Mouse (Mus musculus): ENCODE data around the gene Ykt6. TPM values are rescaled to one million over a fixed set of nuclear protein-coding genes. Genes with fewer than 3 reads are reported as not detected.

Ykt6 gene
- total RNA-seq, 2 experiments from 2014 or later, result 46.7 to 50.4 TPM

DNA sequence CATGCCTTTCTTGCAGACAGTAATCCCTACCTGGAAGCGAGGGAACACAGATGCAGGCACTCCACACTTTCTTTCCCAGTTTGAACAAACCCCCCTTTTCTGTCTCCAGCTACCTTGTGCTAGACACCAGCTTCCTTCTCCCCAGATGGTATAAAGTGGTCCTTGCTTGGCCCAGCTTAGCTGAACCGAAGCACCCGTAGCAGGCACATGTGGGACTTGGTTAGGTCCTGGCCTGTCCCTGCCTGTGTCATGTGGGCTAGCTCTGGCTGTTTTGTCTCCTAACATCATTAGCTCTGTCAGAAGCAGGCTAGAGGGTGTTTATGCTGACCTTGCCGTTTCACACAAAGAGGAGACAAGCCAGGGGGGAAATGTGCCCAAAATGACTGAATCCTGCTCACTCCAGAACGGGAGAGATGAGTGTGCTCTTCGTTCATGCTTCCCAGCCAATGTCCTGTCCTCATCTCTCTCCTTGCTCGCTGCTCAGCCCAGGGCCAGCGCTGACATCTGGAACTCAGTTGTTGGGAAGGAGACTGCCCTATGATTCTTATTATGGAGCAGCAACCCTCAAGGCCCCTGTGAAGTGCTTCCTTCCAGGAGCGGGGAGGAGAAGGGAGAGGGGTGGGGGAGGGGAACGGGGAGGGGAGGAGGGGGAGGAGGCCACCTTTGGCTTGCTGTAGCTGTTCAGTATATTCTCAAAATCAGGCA, 6.8 kb upstream of the Ykt6 start:
- no peak for DNase-seq

- no peak for DNase-seq
Observed at GRCm38 (mm10) chr11:5949586-5950352, 5.7 kb upstream of the Ykt6 start, which contains the start of gene Gck. Gck (minus strand) TSS chr11:5950081.

- DNase-seq, result no peak
Observed at GRCm38 (mm10) chr11:5952501-5952900, 3.0 kb upstream of the Ykt6 start.

DNA sequence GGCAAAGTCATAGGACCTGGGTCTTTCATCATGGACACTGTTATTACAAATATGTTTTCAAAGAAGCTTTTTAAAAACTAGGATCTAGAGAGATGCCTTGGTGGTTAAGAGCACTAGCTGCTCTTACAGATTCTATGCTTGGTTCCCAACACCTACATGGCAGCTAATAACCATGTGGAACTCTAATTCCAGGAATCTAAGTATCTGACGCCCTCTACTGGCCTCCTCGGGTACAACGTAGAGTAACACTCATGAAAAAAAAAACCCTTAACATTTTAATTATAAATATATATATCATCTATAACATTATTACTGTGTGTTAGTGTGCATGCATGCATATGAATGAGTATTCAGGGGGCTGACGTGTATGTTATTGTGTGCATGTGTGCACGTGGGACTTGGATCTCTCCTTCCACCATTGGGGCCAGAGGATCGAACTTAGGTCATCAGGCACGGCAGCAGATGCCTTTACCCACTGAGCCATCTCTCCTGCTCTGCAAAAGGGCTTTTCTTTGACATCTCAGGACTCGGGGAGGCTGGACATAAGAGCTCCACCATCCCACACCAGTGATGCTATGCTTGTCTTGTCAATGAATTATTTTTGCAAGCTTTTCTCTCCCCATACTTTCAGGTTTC, 2.2 kb upstream of the Ykt6 start:
- no peak for DNase-seq

DNA sequence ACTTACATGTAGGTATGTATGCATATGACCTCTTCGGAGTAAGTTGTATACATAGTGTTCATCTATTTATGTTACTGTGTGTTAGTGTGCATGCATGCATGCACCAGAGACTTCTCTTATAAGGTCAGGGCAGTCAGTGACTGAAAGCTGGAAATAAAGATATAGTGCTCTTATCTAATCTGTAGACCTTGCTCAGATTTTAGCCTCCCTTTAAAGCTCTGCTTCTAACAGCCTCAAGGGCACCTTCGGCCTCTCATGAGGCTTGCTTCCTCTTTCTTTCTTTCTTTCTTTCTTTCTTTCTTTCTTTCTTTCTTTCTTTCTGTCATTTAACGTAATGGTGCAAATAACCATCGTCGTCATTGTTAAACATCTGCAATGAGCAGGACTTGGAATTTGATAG, 1.1 kb upstream of the Ykt6 start:
- DNase-seq, result no peak

DNA sequence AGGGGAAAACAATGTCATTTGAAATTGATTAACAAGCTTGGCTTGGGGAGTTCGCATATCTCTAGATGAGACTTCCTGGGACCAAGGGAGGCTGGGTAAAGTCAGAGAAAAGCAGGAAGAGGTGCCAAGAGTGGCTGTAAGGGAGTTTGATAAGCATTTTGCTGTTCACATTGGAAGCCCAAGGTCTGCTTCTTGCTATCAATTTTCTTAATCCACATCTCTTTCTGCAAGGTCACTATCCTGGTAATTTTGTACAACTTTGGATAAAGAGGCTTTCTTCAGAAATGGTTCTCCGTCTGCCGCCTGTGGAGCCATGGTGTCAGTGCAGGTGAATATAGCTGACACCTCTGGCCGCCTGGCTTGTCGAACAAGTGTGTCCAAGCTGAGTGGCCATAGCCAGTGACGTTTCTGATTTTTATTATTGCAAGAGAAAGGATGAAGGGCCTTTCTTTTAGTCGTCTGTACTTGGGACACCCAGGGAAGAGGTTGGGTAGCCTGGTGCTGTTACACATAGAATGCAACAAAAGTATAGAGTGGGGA, 458 bp upstream of the Ykt6 start:
- no peak for DNase-seq

GRCm38 (mm10) chr11:5960051-5960450, 4.6 kb downstream of the Ykt6 start:
- no peak for DNase-seq

DNA sequence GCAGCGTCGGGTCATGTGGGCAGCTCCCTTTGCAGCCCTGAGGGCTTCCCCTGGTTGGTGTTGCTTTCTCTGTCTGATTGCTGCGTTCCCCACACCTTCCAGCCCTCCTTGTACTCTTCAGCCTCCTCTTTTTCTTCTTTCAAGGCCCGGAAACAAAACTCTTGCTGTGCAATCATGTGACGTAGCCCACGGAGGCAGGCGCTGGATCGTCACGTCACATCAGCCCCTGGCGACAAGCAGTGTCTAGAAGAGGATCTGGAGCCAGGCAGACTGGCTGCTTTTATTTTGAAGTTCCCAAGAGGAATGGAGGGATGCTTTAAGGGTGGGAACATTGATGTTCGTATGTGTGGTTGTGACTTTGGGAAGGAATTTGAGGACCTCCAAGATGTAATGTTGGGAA, 10.4 kb downstream of the Ykt6 start:
- no peak for DNase-seq

- no peak for DNase-seq
Observed at GRCm38 (mm10) chr11:5966751-5967150, 11.3 kb downstream of the Ykt6 start.

DNA sequence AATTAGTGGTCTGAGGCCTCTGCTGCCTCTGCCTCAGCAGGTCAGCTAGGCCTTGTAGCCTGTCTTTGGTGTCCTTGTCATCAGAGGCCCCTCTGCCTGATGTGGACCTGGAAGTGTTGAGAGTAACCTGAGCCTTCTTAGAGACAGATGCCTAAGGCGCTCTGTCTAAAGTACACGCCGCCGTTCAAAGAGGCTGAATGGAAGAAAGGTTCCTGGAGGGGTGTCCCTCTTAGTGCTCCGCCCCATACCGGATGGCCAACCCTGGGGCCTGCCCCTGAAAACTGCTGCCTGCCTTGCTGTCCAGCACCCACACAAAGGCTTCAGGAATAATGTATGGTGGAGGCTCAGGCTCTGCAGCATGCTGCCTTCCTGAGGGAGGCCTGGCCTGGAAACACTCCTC, 12.7 kb downstream of the Ykt6 start:
- no peak for DNase-seq

DNA sequence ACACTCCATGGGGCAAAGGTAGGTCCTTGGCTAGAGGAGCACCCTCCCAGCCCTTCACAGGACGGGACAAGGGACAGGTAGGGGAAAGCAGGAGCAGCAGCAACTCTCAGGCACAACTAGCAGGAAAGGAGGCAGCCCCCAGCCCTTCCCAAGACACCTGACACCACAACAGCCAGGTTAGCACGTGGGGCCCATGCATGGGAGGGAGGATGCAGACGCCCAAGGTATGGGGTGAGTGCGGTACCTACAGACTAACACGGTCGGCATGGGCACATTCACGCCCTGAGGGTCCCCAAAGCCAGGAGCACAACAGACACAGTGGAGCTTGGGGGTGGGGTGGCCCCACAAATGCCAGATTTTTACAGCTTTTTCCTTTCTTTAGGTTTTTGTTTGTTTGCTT, 15.7 kb downstream of the Ykt6 start:
- DNase-seq, result no peak

- DNase-seq, result no peak
Observed at GRCm38 (mm10) chr11:5973151-5973550, 17.7 kb downstream of the Ykt6 start.

DNA sequence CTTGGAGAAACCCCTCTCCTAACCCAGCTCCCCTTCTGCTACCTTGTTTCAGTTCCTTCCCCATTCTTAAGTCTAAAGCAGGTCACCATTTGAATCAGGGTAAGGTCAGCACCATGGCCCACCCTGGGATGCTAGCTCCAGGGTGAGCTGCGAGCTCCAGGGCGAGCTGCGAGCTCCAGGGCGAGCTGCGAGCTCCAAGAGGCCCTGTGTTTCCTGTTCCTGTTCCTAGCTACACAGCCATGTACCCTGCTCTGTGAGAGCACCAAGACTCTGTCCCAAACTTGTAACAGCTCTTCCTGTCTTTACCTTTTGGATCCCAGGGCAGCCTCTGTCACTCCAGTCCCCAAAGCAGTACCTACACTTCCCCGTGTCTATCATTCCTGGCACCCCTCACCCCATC, 18.6 kb downstream of the Ykt6 start:
- DNase-seq, result no peak

DNA sequence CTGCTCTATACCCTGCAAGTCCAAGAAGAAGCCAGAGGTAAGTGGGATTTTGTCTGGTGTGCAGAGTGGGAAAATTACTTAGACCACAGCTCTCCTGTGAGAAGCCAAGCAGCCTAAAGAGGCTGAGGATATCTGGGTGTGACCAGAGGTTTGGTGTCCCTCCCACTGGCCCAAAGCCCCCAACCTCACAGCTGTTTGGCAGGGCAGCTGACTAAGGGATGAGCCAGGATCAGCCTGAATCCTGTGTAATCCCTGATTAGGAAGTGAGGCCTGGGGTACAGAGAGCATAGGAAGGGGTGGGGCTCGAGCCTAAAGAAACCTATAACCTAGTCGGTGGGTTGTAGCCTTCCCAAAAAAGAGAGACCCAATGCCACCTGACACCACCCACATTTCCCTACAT, 19.6 kb downstream of the Ykt6 start:
- peak; percentile 46 for DNase-seq

- DNase-seq, result peak; percentile 53
Observed at GRCm38 (mm10) chr11:5976106-5976505, 20.6 kb downstream of the Ykt6 start.

DNA sequence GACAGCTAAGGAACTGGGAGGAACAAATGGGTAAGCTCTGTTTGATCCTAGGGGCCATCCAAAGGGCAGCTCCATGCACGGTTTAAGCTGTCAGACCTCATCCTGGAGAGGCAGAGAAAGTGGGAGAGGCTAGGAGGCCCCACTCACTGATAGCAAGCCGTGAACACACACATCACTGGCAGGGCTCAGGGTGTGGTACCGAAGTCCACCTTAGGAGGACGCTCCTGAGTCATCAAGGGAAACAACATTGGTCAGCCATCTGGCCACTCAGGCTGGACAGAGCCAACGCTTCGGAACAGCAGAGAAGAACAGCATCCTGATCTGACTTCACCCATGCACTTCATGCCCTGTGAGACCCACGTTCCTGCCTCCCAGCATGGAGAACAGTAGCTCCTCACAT, 23.6 kb downstream of the Ykt6 start:
- no peak for DNase-seq

DNA sequence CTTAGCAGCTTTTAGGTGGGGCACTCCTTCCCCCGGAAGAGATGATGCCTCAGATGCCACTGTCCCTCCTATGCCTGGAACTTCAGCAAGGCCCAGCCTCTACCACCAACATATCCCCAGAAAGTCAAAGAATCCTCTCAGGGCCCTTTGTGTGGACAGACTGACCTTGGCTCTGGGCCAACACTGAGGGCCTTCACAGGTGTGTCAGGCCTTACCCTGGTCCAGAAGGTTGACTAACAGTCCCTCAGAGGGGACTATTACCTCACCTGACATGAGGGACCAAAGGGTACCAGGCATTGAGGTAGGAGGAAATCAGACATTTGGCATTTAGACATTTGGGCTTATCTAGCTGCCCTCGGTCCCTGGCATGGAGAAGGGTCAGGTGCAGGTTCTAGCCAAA, 24.6 kb downstream of the Ykt6 start:
- no peak for DNase-seq

DNA sequence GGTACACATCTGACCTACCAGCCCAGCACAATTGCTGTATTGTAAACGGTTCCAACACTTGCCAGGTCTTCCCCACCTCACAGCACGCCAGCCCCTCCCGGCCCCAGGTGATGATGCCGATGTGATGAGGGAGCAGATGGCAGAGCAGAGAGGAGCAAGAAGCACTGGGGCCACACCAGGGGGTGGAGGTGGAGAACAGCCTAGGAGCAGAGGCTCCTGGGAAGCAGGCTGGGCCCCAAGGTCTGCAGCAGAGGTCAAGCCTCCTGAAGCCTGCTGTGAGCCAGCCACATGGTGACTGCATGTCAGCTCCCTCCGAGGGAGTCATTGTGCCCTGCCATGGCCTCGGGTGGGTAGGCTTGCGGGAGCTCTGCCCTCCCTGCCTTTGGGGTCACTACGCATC, 25.1 kb downstream of the Ykt6 start:
- DNase-seq, result no peak

DNA sequence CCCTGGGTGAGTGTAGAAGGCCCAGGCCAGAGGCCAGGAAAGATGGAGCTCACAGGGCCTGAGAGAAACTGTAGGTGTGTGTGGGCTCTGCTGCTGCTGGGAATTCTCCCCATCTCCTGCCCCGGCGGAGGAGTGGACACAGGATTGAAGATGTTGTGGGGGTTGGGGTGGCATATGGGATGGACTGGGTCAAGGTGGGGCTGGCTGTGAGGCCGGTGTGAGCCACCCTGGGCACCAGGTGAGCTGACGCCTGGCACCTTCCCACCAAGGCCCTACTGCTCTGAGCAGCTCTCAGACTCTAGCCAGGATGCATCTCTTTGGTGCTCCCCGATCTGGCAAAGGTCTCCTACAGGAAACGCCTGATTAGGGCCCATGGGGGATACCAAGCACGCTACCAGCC, 25.8 kb downstream of the Ykt6 start:
- DNase-seq, result no peak

GRCm38 (mm10) chr11:5983629-5984028, 28.1 kb downstream of the Ykt6 start:
- DNase-seq, result no peak

- DNase-seq, result no peak
Observed at GRCm38 (mm10) chr11:5988126-5988525, 32.6 kb downstream of the Ykt6 start.

GRCm38 (mm10) chr11:5989954-5990593, 34.6 kb downstream of the Ykt6 start:
- DNase-seq, result no peak

DNA sequence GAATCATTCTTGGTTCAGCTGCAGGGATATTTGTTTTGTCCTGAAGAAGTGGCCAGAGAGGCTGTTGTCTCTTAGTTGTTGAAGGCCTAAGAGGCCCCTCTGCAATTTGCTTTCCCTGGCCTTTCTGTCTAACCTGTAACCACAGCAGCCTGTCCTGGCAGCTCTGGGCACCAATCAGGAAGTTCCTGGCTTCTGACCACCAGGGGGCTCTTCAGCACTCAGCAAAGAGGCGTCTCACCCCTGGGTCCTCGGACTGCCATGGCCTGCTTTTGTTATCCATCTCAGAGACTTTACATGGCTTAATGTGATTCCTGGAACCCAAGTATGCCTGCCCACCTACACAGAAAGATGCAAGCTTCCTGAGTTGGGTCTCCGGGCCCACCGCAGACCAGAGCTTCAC, 35.4 kb downstream of the Ykt6 start:
- peak; percentile 47 for DNase-seq
